Mouse (Mus musculus): ENCODE results near the gene Ptchd4. TPM values are rescaled to one million over a fixed set of nuclear protein-coding genes. Genes with fewer than 3 reads are reported as not detected.

Ptchd4 gene
- polyA plus RNA-seq, 1 experiment from 2014 or later = 21.3 TPM

DNA sequence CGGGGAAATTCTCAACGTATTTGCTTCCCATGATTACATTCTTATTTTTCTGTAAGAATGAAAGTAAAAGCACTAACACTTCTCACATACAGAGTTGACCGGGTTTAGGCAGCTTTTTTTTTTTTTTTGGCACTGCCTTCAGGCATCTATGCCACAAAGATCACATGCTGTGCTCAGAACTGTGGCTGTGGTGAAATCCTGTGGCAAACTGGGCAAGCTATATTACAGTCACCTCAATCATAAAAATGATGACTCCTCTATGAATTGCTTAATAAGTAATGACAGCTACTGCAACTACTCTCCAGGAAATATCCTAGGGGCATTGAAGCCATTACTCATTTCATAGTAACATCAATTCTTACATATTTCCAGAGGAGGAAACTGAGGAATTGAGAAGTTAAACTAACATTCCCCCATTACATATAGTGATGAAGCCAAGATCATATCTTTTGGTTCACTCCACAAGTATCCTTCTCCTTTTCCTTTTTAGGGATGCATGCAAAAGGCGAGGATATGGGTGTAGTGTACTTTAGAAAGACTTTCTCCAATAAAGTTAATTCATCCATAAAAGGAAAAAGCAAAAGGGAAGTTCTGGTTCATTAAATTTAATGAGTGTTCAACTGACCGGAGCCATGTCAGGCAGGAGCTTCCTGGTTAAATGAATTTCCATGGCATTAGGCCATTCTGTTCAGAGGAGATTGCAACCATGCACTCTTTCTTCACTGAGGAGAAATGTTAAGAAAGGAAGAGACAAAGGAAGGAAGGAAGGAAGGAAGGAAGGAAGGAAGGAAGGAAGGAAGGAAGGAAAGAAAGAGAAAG lies 164.6 kb downstream of the Ptchd4 start:
- no peak overlapping the region for H3K4me3 ChIP-seq (ENCODE audit: low read depth, low read length)
- H3K27me3 ChIP-seq (ENCODE audit: control insufficient read depth, insufficient read depth, low read length) = no peaks in the 10 kb centered on the region
- WGBS = 65% methylated on average over 5 of the region's 5 CpGs
- no peak overlapping the region for H3K27ac ChIP-seq (ENCODE audit: low read depth, low read length)
- H3K36me3 ChIP-seq (ENCODE audit: control insufficient read depth, insufficient read depth, low read length) = no peaks in the 10 kb centered on the region
- H3K4me1 ChIP-seq (ENCODE audit: control insufficient read depth, insufficient read depth, low read length) = no peaks in the 10 kb centered on the region
- H3K9ac ChIP-seq (replicated peaks; ENCODE audit: low read depth, low read length) = no peak overlapping the region
- H3K9me3 ChIP-seq (ENCODE audit: control insufficient read depth, low read length) = no peaks in the 10 kb centered on the region
- no peak for ATAC-seq (ENCODE audit: low read depth)
- no peak overlapping the region for H3K4me2 ChIP-seq (ENCODE audit: low read depth, low read length)

DNA sequence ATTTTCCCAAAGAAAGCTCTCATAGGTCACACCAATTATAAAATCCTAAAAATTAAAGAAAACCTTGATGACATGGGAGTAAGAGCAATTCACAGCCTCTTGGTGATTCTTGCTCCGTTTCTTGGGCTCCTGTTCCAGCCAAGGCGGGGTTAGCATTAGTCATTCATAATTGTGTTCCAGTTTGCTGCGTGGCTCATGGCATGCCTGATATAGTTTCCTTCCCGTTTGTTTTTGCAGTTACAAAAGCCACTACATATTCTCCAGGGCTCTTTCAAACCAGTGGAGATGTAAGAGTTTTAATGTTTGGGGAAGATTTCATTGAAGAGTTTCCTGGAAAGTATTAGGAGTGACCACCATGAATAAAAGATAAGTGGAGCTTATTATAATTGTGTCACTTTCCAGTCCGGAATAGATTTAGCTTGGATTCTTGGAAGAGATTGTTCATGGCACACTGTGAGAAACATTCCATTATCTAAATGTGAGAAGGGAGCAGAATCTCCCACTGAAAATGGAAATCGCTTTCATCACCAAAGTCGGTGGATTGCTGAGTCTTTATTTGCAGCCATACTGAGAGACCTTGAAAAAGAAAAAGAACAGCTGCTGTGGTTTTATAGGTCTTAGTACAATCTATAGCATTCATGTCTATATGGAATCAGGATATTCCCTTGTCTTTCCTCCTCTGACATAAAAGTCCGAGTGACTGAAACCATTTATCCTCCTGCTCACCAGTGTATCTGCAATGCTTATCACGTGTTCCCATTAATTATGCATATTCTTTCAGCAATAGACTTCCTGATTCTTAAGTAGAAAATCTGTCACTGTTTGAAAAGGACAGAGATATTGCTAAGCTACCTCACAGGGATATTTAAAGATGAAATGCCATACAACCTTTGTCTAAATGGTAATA lies 193.9 kb downstream of the Ptchd4 start:
- ATAC-seq (ENCODE audit: low read depth) = no peak; the same call in 1 of the 2 replicates
- Histone ChIP-seq H3K4me3 (ENCODE audit: low read depth, low read length) (no peak overlapping the region), H3K27ac (ENCODE audit: low read depth, low read length) (no peak overlapping the region), H3K4me1 (ENCODE audit: control insufficient read depth, insufficient read depth, low read length) (no peaks in the 10 kb centered on the region), H3K4me2 (ENCODE audit: low read depth, low read length) (no peak overlapping the region), H3K27me3 (ENCODE audit: control insufficient read depth, insufficient read depth, low read length) (no peaks in the 10 kb centered on the region), H3K9me3 (ENCODE audit: control insufficient read depth, low read length) (no peaks in the 10 kb centered on the region), H3K9ac (replicated peaks; ENCODE audit: low read depth, low read length) (no peak overlapping the region), H3K36me3 (ENCODE audit: control insufficient read depth, insufficient read depth, low read length) (no peaks in the 10 kb centered on the region)
- WGBS = 68% methylated on average over 9 of the region's 9 CpGs

DNA sequence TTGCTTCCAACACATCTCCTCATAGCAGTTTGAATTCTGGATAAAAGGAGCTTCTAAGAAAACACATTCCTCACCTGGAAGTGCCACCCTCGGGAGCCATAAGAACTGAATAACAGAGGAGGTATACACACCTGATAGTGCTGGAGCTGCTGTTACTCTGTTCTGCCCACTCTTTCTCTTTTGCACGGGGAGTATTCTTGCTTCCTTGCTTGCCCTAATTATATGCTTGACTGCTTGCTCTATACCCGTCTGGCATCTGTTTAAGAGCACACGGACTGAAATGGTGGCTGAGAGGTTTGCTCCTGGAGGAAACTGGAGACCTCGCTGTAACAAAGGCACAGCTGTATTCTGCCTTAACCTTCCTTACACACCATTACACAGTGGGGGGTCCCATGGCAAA lies 214.4 kb downstream of the Ptchd4 start:
- Histone ChIP-seq H3K9me3 (ENCODE audit: control insufficient read depth, low read length) (no peaks in the 10 kb centered on the region), H3K4me1 (ENCODE audit: control insufficient read depth, insufficient read depth, low read length) (no peaks in the 10 kb centered on the region), H3K36me3 (ENCODE audit: control insufficient read depth, insufficient read depth, low read length) (no peaks in the 10 kb centered on the region), H3K9ac (replicated peaks; ENCODE audit: low read depth, low read length) (no peak overlapping the region), H3K4me2 (ENCODE audit: low read depth, low read length) (no peak overlapping the region), H3K27ac (ENCODE audit: low read depth, low read length) (no peak overlapping the region), H3K4me3 (ENCODE audit: low read depth, low read length) (no peak overlapping the region), H3K27me3 (ENCODE audit: control insufficient read depth, insufficient read depth, low read length) (no peaks in the 10 kb centered on the region; the same call in 1 of the 2 replicates)
- 32% methylated on average over 5 of the region's 5 CpGs for WGBS
- peak; percentile 60; the same call in 1 of the 2 replicates for ATAC-seq (ENCODE audit: low read depth)

- Histone ChIP-seq H3K27me3 (ENCODE audit: control insufficient read depth, insufficient read depth, low read length) (no peaks in the 10 kb centered on the region), H3K4me1 (ENCODE audit: control insufficient read depth, insufficient read depth, low read length) (no peaks in the 10 kb centered on the region), H3K9ac (replicated peaks; ENCODE audit: low read depth, low read length) (no peak overlapping the region), H3K4me2 (ENCODE audit: low read depth, low read length) (no peak overlapping the region), H3K36me3 (ENCODE audit: control insufficient read depth, insufficient read depth, low read length) (no peaks in the 10 kb centered on the region), H3K4me3 (ENCODE audit: low read depth, low read length) (no peak overlapping the region), H3K9me3 (ENCODE audit: control insufficient read depth, low read length) (no peaks in the 10 kb centered on the region), H3K27ac (ENCODE audit: low read depth, low read length) (no peak overlapping the region)
- no peak for ATAC-seq (ENCODE audit: low read depth)
- WGBS = 91% methylated on average over 2 of the region's 2 CpGs
Observed at GRCm38 (mm10) chr17:42549578-42549977, 233.8 kb downstream of the Ptchd4 start.
